Mouse (Mus musculus) kidney, embryonic 14.5 days (tissue): ENCODE measurements around the gene Snx18. TPM values are rescaled to one million over a fixed set of nuclear protein-coding genes. Genes with fewer than 3 reads are reported as not detected.

Experiments used
- ATAC-seq: fragments of 200-750 bp; cut with Nextera tagmentation; 2 replicates; pipeline ENCODE4 v1.8.0; 2017; ENCODE audit warnings: moderate number of reproducible peaks, mild to moderate bottlenecking, moderate TSS enrichment, moderate library complexity; ENCODE audit not compliant: low FRiP score, low TSS enrichment
- H3K27ac ChIP-seq: fragments of 300-500 bp; sonication (generic); 2 replicates; pipeline ENCODE4 v1.5.1; 2014; ENCODE audit warnings: low read depth, mild to moderate bottlenecking, low read length, moderate library complexity, mixed read lengths
- H3K27me3 ChIP-seq: fragments of 300-500 bp; sonication (generic); 2 replicates; pipeline ENCODE4 v1.6.1; 2014; ENCODE audit warnings: mild to moderate bottlenecking, low read length; ENCODE audit not compliant: control insufficient read depth, insufficient read depth
- H3K36me3 ChIP-seq: fragments of 300-500 bp; sonication (generic); 2 replicates; pipeline ENCODE4 v1.6.1; 2014; ENCODE audit warnings: low read length, mixed read lengths; ENCODE audit not compliant: control insufficient read depth, insufficient read depth
- H3K4me1 ChIP-seq: fragments of 300-500 bp; sonication (generic); 2 replicates; pipeline ENCODE4 v1.6.1; 2014; ENCODE audit warnings: low read length, mixed read lengths; ENCODE audit not compliant: control insufficient read depth, insufficient read depth
- H3K4me2 ChIP-seq: fragments of 300-500 bp; sonication (generic); replicated peaks from 2 replicates; pipeline ENCODE4 v1.6.1; 2014; ENCODE audit warnings: low read depth, mild to moderate bottlenecking, low read length
- H3K4me3 ChIP-seq: fragments of 300-500 bp; sonication (generic); 2 replicates; pipeline ENCODE4 v1.5.1; 2014; ENCODE audit warnings: mild to moderate bottlenecking, low read length
- H3K9ac ChIP-seq: fragments of 300-500 bp; sonication (generic); 2 replicates; pipeline ENCODE4 v1.6.1; 2014; ENCODE audit warnings: low read depth, mild to moderate bottlenecking, low read length, moderate library complexity
- H3K9me3 ChIP-seq: fragments of 300-500 bp; sonication (generic); 2 replicates; pipeline ENCODE4 v1.6.1; 2016; ENCODE audit warnings: low read length; ENCODE audit not compliant: control insufficient read depth
- WGBS: fragments of 180-500 bp; shearing (Covaris S2); extraction: QIAGEN DNeasy Blood & Tissue Kit; methylation state at CpG from one replicate; pipeline ENCODE4 v1.1.7; 2014; 5-methylcytosine and 5-hydroxymethylcytosine counted together
- polyA plus RNA-seq: library from polyadenylated mRNA; unstranded; fragments of >200 nt; fragmentation: Nextera tagmentation; extraction: Ambion mirVana; gene quantifications from 2 replicates; pipeline ENCODE4 v1.2.1, GENCODE M21; 2014

The Snx18 gene
- polyA plus RNA-seq, 1 experiment from 2014 or later: 51.2 TPM

DNA sequence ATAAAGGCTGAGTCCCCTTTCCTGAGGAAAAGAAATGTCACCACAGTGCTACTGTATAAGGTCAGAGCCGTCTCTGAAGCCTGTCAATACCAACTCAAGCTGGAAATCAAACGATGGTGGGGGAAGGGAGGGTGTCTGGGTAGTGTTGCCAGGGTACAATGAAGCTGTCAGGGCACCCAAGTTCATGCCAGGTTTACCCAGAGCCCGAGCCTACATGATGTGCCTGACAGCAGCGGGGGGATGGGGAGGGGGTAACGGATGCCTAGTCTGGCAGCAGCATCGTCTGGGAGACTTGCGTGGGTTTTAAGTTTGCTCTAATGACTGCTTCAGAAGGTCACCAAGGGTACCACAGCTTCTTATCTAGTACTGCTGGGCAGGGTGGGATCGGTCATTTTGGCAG is 23.1 kb downstream of the Snx18 start:
- no peak overlapping the region for H3K27ac ChIP-seq
- H3K9ac ChIP-seq: no peak overlapping the region
- 80% methylated on average over 8 of the region's 8 CpGs for WGBS
- H3K36me3 ChIP-seq: peaks cover 36% of the 10 kb centered on the region
- no peaks in the 10 kb centered on the region for H3K9me3 ChIP-seq
- no peak overlapping the region for H3K4me2 ChIP-seq
- no peak for ATAC-seq
- H3K4me3 ChIP-seq: no peak overlapping the region
- no peaks in the 10 kb centered on the region for H3K27me3 ChIP-seq
- peaks cover 6% of the 10 kb centered on the region; the same call in 1 of the 2 replicates for H3K4me1 ChIP-seq

DNA sequence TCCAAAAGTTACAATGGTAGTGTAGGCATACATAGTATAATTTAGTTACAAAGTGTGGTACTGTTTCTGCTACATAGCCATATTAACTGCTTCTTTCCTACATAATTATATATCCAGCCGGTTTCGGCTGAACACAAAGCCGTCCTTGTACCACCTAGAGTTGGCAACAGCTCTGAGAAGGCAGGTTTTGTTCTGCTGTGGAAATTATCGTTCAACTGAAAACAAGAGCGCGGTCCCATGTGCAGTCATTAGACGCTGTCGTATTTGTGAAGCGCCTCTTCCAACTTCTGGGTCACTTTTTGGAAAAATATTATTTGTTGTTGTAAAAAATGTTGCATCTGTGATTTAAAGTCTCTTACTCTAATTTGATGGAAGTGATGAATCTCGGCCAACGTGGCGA is 24.0 kb downstream of the Snx18 start:
- H3K9me3 ChIP-seq: no peaks in the 10 kb centered on the region
- H3K27me3 ChIP-seq: no peaks in the 10 kb centered on the region
- no peak overlapping the region for H3K4me2 ChIP-seq
- 92% methylated on average over 12 of the region's 12 CpGs for WGBS
- no peak for ATAC-seq
- peaks cover 38% of the 10 kb centered on the region for H3K36me3 ChIP-seq
- H3K9ac ChIP-seq: no peak overlapping the region
- H3K4me1 ChIP-seq: peaks cover 6% of the 10 kb centered on the region; the same call in 1 of the 2 replicates
- no peak overlapping the region for H3K4me3 ChIP-seq
- H3K27ac ChIP-seq: no peak overlapping the region

DNA sequence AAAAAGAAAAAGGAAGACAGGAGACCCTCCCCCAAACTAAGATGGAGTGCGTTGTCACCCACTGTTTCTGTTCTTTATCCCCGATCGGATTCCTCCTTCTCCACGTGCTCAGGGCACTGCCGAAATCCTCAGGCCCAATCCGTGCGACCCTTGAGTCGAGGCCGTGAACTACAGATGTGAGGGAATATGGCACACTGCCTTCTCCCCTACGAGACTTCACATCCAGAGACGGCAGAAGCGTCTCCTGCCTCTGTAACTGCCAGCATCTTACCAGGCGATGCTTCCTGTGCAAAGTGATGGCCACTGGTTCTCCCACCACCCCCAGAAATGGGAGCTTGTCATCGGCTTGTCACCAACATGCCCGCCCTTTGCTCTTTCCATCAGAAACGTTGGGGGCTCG is 24.7 kb downstream of the Snx18 start:
- Histone ChIP-seq H3K27me3 (no peaks in the 10 kb centered on the region), H3K4me1 (peaks cover 6% of the 10 kb centered on the region; the same call in 1 of the 2 replicates), H3K9ac (no peak overlapping the region), H3K4me2 (no peak overlapping the region), H3K36me3 (peaks cover 42% of the 10 kb centered on the region), H3K4me3 (no peak overlapping the region), H3K27ac (no peak overlapping the region), H3K9me3 (no peaks in the 10 kb centered on the region)
- ATAC-seq: no peak
- 89% methylated on average over 17 of the region's 17 CpGs for WGBS

DNA sequence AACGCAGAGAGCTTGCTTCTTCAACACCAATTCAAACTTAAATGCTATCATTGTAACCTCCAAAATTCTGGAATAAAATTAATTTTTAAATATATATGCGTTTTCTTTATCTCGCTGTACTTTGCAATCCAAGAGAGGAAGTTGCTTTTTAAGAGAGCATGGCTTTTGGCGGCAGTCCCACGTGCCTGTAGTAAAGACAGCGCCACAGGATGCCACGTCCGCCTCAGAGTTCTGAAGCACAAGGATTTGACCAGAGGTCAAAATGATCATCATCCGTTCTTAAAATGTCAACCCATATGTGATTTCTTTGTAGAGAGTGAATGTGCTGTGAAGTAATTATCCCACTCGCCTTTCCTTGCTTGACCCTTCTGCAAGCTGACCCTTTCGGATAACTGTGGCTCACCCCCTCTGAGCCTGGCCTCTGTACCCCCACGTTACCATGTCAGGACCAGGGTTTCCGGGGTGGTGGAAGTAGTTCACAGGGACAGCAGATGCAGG is 25.6 kb downstream of the Snx18 start:
- Histone ChIP-seq H3K4me1 (peaks cover 8% of the 10 kb centered on the region; the same call in 1 of the 2 replicates), H3K9me3 (no peaks in the 10 kb centered on the region)
- WGBS: 78% methylated on average over 13 of the region's 13 CpGs

DNA sequence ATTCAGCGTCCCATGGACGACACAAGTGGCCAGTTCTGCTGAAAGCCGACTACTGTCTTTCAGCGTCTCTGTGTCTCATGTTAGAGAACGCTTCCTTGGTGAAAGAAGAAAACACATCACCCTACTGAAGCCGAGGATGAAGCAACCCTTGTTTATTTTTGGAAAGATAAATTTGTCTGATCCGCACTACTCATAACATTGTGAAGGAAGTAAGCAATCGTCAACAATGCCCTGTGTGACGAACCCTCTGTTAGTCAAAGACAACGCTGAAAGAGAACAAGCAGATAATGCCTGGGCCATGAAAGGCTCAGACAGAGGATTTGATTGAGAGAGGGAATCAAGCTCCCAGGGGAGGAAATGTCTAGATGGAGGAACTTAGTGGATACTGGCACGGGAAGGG is 27.0 kb downstream of the Snx18 start:
- no peaks in the 10 kb centered on the region for H3K9me3 ChIP-seq
- H3K9ac ChIP-seq: no peak overlapping the region
- no peak overlapping the region for H3K27ac ChIP-seq
- 86% methylated on average over 11 of the region's 11 CpGs for WGBS
- H3K4me1 ChIP-seq: peaks cover 10% of the 10 kb centered on the region; the same call in 1 of the 2 replicates
- H3K27me3 ChIP-seq: no peaks in the 10 kb centered on the region
- no peak overlapping the region for H3K4me2 ChIP-seq
- H3K4me3 ChIP-seq: no peak overlapping the region
- peaks cover 42% of the 10 kb centered on the region for H3K36me3 ChIP-seq
- ATAC-seq: no peak

More for the DNA sequence above, 25.6 kb downstream of the Snx18 start:
- H3K27ac ChIP-seq: no peak overlapping the region
- H3K36me3 ChIP-seq: peaks cover 42% of the 10 kb centered on the region
- ATAC-seq: no peak
- H3K27me3 ChIP-seq: no peaks in the 10 kb centered on the region
- H3K9ac ChIP-seq: no peak overlapping the region
- H3K4me3 ChIP-seq: no peak overlapping the region
- no peak overlapping the region for H3K4me2 ChIP-seq

DNA sequence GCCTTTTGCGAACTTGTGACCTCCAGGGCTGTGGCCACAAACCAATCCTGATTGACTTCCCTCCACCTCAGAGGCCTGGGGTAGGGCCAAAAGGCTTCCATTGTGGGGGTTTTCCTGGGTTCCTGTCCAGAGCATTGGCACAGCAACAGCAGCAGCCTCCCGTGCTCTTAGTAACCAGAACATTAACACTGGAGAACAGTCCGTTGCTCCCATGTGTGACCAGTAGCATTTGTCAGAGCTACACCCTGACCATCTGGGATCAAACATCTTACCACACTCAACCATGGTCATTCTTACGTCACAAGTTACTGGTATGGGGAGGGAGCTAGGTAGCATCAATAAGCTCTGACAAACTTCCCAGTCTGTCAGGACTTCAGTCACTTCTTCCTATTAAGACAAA is 28.1 kb downstream of the Snx18 start:
- Histone ChIP-seq H3K4me2 (no peak overlapping the region), H3K9me3 (no peaks in the 10 kb centered on the region), H3K4me3 (no peak overlapping the region), H3K27ac (no peak overlapping the region), H3K27me3 (no peaks in the 10 kb centered on the region), H3K36me3 (peaks cover 42% of the 10 kb centered on the region), H3K4me1 (peaks cover 10% of the 10 kb centered on the region; the same call in 1 of the 2 replicates), H3K9ac (no peak overlapping the region)
- ATAC-seq: no peak
- 86% methylated on average over 4 of the region's 4 CpGs for WGBS

DNA sequence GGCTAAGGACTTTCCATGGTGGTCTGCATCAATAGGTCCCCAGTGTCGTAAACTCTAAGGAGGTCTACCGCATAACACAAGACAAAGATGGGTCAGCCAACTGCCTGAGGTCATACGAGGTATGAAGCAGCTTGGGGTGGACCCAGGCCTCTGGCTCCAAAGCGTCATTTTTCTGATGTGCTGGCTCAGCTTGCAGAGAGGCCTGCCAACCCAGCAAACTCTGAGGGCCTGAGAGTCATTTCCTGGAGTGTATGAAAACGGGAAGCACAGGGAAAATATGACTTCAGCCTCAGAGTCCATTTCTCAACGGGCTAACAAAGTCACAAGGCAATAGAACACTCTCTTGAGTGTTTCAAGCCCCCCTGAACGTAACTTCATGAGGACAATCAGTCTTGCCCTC is 28.9 kb downstream of the Snx18 start:
- Histone ChIP-seq H3K4me3 (no peak overlapping the region), H3K9ac (no peak overlapping the region), H3K4me2 (no peak overlapping the region), H3K27ac (no peak overlapping the region), H3K9me3 (no peaks in the 10 kb centered on the region), H3K27me3 (no peaks in the 10 kb centered on the region), H3K4me1 (peaks cover 10% of the 10 kb centered on the region; the same call in 1 of the 2 replicates), H3K36me3 (peaks cover 42% of the 10 kb centered on the region)
- WGBS: 76% methylated on average over 7 of the region's 7 CpGs
- no peak for ATAC-seq

DNA sequence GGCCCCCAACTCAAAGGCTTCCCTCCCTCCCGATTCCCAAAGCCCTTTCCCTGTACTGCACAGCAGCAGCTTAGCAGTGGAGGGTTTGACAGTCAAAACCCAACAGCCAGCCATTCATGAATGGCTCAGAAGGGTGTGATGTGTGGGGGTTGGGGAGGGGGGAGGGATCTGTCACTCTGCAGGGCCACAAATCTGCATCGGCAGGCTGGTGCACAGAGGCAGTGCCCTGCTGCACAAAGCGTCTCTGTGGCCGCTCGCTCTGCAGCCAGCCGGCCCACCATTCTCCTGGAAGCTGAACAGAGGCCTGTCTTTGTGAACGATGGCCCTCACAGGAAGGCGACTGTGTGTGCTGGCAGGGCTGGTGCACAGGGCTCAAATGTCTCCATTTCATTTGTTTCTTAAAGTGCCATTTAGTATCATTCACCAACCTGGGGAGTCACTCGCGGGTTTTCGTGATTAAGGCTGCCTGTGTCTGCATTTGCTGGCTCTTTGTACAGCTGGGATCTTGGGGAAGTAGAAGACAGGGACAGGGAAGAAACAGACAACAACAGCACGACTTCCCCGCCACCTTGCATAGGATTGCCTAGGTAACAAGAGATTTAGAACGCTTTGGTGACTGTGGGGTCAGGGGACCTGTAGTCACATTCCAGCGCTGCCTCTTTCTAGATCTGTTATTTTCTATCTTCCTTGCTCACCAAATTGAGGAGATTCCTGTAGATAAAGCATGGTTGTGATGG is 31.0 kb downstream of the Snx18 start:
- Histone ChIP-seq H3K9ac (peak overlapping the region; percentile 9; the same call in 1 of the 2 replicates), H3K9me3 (no peaks in the 10 kb centered on the region), H3K27me3 (no peaks in the 10 kb centered on the region), H3K36me3 (peaks cover 25% of the 10 kb centered on the region), H3K27ac (no peak overlapping the region), H3K4me1 (peaks cover 15% of the 10 kb centered on the region; the same call in 1 of the 2 replicates), H3K4me3 (no peak overlapping the region), H3K4me2 (no peak overlapping the region)
- peak; percentile 41; the same call in 1 of the 2 replicates for ATAC-seq
- whole genome bisulfite sequencing: 15% methylated on average over 15 of the region's 15 CpGs

DNA sequence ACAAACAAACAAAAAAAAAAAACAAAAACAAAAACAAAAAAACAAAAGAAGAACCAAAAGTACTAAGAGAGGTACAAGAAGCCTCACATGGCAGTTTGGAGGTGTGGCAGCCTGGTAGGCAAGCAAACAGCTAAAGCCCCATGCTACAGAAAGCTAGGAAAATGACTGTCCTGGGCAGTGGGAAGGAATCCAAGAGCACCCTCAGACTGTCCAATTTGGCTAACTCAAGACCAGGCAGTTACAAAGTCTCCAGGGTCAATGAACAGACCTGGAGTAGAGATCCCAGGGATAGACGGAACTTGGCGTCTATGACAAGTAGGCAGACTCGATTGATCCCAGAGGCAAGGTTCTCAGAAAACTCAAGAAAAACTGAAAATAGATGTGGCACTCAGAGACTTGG is 32.8 kb downstream of the Snx18 start:
- H3K9me3 ChIP-seq: no peaks in the 10 kb centered on the region
- H3K36me3 ChIP-seq: peaks cover 10% of the 10 kb centered on the region
- no peak for ATAC-seq
- H3K9ac ChIP-seq: no peak overlapping the region
- peaks cover 19% of the 10 kb centered on the region for H3K4me1 ChIP-seq
- no peak overlapping the region for H3K4me2 ChIP-seq
- WGBS: 88% methylated on average over 3 of the region's 3 CpGs
- no peak overlapping the region for H3K4me3 ChIP-seq
- H3K27me3 ChIP-seq: no peaks in the 10 kb centered on the region
- H3K27ac ChIP-seq: no peak overlapping the region
